Mouse (Mus musculus) liver, embryonic 11.5 days (tissue): ENCODE results near the gene Vgf. TPM values are rescaled to one million over a fixed set of nuclear protein-coding genes. Genes with fewer than 3 reads are reported as not detected.
A peak's percentile ranks its signal among the peaks of the same experiment; 100 is the strongest.

Experiments used
- ATAC-seq: fragments of 200-750 bp; cut with Nextera tagmentation; replicated peaks from 2 replicates; pipeline ENCODE4 v1.8.0; 2017; ENCODE audit warnings: moderate number of reproducible peaks, mild to moderate bottlenecking, moderate TSS enrichment, moderate library complexity; ENCODE audit not compliant: low FRiP score
- DNase-seq: peaks from one replicate; pipeline ENCODE4 v3.0.0-alpha.2; 2017; ENCODE audit warnings: low spot score
- H3K27ac ChIP-seq: fragments of 300-500 bp; sonication (generic); 2 replicates; pipeline ENCODE4 v1.5.1; 2014; ENCODE audit warnings: mild to moderate bottlenecking, low read depth, low read length, control low read depth
- H3K27me3 ChIP-seq: fragments of 300-500 bp; sonication (generic); replicated peaks from 2 replicates; pipeline ENCODE4 v1.6.1; 2014; ENCODE audit warnings: low read length, mixed read lengths; ENCODE audit not compliant: control insufficient read depth, insufficient read depth
- H3K36me3 ChIP-seq: fragments of 300-500 bp; sonication (generic); 2 replicates; pipeline ENCODE4 v1.6.1; 2014; ENCODE audit warnings: mild to moderate bottlenecking, low read length, moderate library complexity, mixed read lengths; ENCODE audit not compliant: control insufficient read depth, insufficient read depth
- H3K4me1 ChIP-seq: fragments of 300-500 bp; sonication (generic); replicated peaks from 2 replicates; pipeline ENCODE4 v1.6.1; 2014; ENCODE audit warnings: low read length, mixed read lengths; ENCODE audit not compliant: control insufficient read depth, insufficient read depth
- H3K4me2 ChIP-seq: fragments of 300-500 bp; sonication (generic); 2 replicates; pipeline ENCODE4 v1.6.1; 2014; ENCODE audit warnings: mild to moderate bottlenecking, control low read depth, moderate library complexity
- H3K4me3 ChIP-seq: fragments of 300-500 bp; sonication (generic); 2 replicates; pipeline ENCODE4 v1.5.1; 2014; ENCODE audit warnings: low read depth, low read length, control low read depth
- H3K9ac ChIP-seq: fragments of 300-500 bp; sonication (generic); 2 replicates; pipeline ENCODE4 v1.6.1; 2014; ENCODE audit warnings: low read depth, low read length, control low read depth
- H3K9me3 ChIP-seq: fragments of 300-500 bp; sonication (generic); 2 replicates; pipeline ENCODE4 v1.6.1; 2016; ENCODE audit warnings: low read length, inconsistent platforms, mixed read lengths; ENCODE audit not compliant: control insufficient read depth
- WGBS: fragments of 180-500 bp; shearing (Covaris S2); extraction: QIAGEN DNeasy Blood & Tissue Kit; methylation state at CpG from one replicate; pipeline ENCODE4 v1.1.7; 2014; 5-methylcytosine and 5-hydroxymethylcytosine counted together
- polyA plus RNA-seq: library from polyadenylated mRNA; unstranded; fragments of >200 nt; fragmentation: Nextera tagmentation; extraction: Ambion mirVana; gene quantifications from 2 replicates; pipeline ENCODE4 v1.2.1, GENCODE M21; 2014

Vgf gene
- 0.07 TPM in 1 of 2 replicates, not detected in the other for polyA plus RNA-seq

DNA sequence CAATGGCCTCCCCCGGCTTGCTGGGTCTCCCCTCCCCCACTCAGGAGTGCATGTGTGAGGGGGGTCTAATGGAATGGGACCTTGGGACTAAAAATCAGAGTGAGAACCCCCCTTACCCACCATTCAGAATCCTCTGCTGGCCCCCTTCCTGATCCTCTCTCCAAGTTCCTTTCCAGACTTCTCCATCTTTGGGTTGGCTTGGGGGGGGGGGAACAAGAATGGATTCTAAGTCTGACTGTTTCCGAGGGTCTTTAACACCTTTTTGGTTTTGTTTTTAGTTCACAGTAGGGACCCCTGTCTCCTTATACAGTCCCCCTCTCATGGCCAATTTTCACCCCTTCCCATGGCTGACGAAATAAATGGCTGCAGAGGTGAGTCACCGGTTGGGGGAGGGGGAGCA lies at the start of gene Vgf:
Gene Vgf (plus strand): TSS at position 301 of the 400 bp plus-strand sequence.
- Histone ChIP-seq H3K36me3 (no peaks in the 10 kb centered on the region), H3K4me2 (no peak within 1 kb of the TSS; the same call in 1 of the 2 replicates), H3K9ac (no peak within 1 kb of the TSS), H3K27me3 (peaks cover 67% of the 10 kb centered on the region), H3K9me3 (no peaks in the 10 kb centered on the region), H3K4me3 (no peak within 1 kb of the TSS), H3K27ac (no peak within 1 kb of the TSS), H3K4me1 (peaks cover 6% of the 10 kb centered on the region)
- ATAC-seq, result no peak
- no peak for DNase-seq
- 20% methylated on average over 4 of the region's 4 CpGs for WGBS

DNA sequence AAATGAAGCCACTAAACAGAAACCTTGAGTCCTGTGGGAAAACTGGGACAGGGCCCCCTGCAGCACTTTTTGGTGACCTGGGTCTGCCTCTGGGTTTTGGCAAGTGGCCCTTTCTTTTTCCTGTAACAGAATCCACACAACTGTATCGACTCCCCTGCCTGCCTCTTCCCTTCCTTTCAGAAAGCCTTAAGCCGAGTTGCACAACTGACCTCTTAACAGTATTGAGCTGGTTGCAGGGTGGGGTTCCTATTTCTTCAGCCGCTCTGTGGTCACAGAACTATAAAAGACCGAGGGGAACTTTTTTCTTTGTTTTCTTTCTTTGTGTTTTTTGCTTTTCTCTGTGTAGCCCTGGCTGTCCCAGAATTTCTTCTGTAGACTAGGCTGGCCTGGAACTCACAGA lies 48.4 kb upstream of the Vgf start:
- H3K9ac ChIP-seq, result no peak overlapping the region
- no peaks in the 10 kb centered on the region for H3K9me3 ChIP-seq
- no peaks in the 10 kb centered on the region; the same call in 1 of the 2 replicates for H3K27me3 ChIP-seq
- no peak overlapping the region for H3K4me2 ChIP-seq
- ATAC-seq, result no peak
- no peaks in the 10 kb centered on the region for H3K4me1 ChIP-seq
- no peak for DNase-seq
- H3K27ac ChIP-seq, result no peak overlapping the region
- peaks cover 3% of the 10 kb centered on the region; the same call in 1 of the 2 replicates for H3K36me3 ChIP-seq
- WGBS, result 54% methylated on average over 4 of the region's 4 CpGs
- no peak overlapping the region for H3K4me3 ChIP-seq

DNA sequence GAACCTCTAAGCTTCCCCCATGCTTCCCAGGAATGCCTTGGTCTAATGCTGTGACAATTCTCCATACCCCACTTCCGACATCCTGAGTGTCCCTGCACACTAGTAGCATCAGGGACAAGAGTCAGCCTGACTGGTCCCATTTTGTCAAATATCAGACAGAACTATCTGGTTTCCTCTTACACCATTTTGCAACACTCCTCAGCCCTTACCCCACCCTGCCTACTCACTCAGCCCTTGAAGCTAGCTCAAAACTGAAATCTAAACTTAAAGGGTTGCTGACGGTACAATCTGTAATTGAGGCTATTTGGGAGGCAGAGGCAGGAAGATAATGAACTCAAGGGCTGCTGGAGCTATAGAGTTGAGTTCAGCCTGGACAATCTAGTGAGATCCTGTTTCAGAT lies 46.4 kb upstream of the Vgf start:
- H3K4me2 ChIP-seq, result no peak overlapping the region
- H3K27ac ChIP-seq, result no peak overlapping the region
- DNase-seq (no peak), ATAC-seq (no peak)
- no peak overlapping the region for H3K9ac ChIP-seq
- H3K27me3 ChIP-seq, result no peaks in the 10 kb centered on the region; the same call in 1 of the 2 replicates
- H3K9me3 ChIP-seq, result no peaks in the 10 kb centered on the region
- H3K36me3 ChIP-seq, result peaks cover 3% of the 10 kb centered on the region; the same call in 1 of the 2 replicates
- H3K4me3 ChIP-seq, result no peak overlapping the region
- H3K4me1 ChIP-seq, result no peaks in the 10 kb centered on the region
- WGBS, result 79% methylated on average over 2 of the region's 2 CpGs

DNA sequence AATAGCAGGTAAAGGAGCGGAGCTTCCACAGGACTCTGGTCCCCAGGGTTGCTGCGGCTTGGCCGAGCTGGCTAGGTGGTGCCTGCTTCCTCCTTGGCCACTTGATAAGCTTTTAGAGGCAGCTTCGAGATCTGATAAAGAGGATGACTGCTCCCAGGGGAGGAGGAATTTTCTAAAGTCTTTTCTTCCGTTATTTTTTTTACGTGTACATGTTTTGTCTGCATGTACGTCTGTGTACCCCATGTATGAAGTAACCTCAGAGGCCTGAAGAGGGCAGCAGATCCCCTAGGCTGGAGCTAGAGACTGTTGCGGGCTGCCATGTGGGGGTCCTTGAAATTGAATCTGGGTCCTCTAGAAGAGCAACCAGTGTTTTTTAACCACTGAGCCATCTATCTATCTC lies 45.2 kb upstream of the Vgf start:
- DNase-seq, result no peak
- peaks cover 3% of the 10 kb centered on the region; the same call in 1 of the 2 replicates for H3K36me3 ChIP-seq
- H3K4me2 ChIP-seq, result no peak overlapping the region
- no peak overlapping the region for H3K27ac ChIP-seq
- no peak overlapping the region for H3K4me3 ChIP-seq
- peaks cover 2% of the 10 kb centered on the region; the same call in 1 of the 2 replicates for H3K4me1 ChIP-seq
- H3K9me3 ChIP-seq, result no peaks in the 10 kb centered on the region
- H3K27me3 ChIP-seq, result no peaks in the 10 kb centered on the region
- no peak for ATAC-seq
- no peak overlapping the region for H3K9ac ChIP-seq
- 80% methylated on average over 8 of the region's 8 CpGs for WGBS

DNA sequence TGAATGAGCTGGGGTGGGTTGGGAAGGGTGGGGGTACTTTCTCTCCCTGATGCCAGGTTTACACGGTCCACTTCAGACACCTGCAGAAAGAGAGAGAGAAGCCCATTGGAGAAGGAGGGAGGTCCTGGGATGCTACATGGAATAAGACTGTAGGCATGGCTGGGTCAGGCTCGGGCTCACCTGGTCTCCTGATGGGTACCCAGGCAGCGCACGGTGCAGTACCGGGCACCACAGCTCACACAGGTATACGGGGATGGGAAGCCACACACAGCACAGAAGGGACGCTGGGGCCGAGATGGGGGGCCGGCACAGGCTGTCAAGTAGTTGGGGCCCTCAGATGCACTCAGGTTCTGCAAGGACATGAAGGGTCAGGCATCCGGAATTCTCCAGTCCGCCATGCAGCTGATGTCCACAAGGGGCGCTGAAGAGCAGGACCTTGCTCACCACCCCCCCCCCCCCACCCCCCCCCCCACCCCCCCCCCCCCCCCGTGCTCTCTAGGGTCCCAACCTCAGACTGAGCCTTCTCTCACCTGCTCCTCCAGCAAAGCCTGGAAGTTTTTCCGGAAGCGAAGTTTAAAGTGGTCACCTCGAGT lies 43.8 kb upstream of the Vgf start:
- Histone ChIP-seq H3K4me2 (no peak overlapping the region), H3K27me3 (no peaks in the 10 kb centered on the region), H3K4me3 (no peak overlapping the region), H3K9ac (no peak overlapping the region), H3K27ac (no peak overlapping the region), H3K36me3 (peaks cover 3% of the 10 kb centered on the region; the same call in 1 of the 2 replicates), H3K4me1 (peaks cover 6% of the 10 kb centered on the region; the same call in 1 of the 2 replicates), H3K9me3 (no peaks in the 10 kb centered on the region)
- ATAC-seq, result no peak
- DNase-seq, result no peak
- WGBS, result 53% methylated on average over 15 of the region's 16 CpGs

DNA sequence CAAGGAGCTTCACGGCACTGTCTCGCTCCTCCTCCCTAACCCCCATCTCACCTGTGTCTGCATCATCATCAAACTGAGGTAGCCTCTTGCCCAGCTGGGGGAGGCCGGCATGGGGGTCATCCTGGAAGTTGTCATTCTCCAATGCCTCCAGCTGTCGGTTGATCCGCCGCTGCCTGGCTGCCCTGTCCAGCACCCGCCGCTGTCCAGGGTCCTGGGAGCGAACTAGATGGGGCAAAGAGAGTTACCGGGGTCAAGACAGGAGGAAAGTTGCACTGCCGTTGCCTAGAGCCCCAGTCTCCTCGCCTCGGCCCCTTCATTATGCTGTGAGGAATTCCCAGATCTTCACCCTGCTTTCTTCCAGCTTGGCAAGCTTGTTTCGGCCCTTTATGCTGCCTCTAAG lies 41.4 kb upstream of the Vgf start:
- Histone ChIP-seq H3K27ac (no peak overlapping the region), H3K9ac (no peak overlapping the region), H3K4me1 (peaks cover 6% of the 10 kb centered on the region; the same call in 1 of the 2 replicates), H3K9me3 (no peaks in the 10 kb centered on the region), H3K36me3 (peaks cover 6% of the 10 kb centered on the region; the same call in 1 of the 2 replicates), H3K4me3 (no peak overlapping the region), H3K27me3 (no peaks in the 10 kb centered on the region), H3K4me2 (no peak overlapping the region)
- no peak for DNase-seq
- ATAC-seq, result no peak
- WGBS, result 53% methylated on average over 14 of the region's 14 CpGs

DNA sequence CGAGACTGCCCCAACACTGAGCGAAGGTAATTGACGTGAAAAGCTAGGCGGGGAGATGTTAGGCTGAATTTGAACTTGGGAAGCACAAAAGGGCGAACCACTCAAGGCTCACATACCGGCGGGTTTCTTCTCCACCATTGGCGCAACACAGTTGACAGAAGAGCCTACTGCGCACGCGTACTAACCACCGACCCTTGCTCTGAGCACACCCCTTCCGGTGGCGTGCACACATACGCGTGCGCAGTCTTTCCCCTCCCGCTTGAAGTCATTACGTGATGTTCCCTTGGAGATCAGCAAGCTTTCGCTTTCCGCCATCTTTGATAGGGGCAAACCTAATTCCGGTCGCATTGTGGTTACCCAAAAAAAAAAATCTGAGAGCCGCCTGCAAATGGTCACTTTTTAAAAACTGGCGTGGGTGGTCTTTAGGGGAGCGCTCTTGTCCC lies 39.5 kb upstream of the Vgf start, which contains the start of gene Plod3:
Gene Plod3 (plus strand): TSS at position 325 of the 443 bp plus-strand sequence.
- peak; percentile 90 for DNase-seq

DNA sequence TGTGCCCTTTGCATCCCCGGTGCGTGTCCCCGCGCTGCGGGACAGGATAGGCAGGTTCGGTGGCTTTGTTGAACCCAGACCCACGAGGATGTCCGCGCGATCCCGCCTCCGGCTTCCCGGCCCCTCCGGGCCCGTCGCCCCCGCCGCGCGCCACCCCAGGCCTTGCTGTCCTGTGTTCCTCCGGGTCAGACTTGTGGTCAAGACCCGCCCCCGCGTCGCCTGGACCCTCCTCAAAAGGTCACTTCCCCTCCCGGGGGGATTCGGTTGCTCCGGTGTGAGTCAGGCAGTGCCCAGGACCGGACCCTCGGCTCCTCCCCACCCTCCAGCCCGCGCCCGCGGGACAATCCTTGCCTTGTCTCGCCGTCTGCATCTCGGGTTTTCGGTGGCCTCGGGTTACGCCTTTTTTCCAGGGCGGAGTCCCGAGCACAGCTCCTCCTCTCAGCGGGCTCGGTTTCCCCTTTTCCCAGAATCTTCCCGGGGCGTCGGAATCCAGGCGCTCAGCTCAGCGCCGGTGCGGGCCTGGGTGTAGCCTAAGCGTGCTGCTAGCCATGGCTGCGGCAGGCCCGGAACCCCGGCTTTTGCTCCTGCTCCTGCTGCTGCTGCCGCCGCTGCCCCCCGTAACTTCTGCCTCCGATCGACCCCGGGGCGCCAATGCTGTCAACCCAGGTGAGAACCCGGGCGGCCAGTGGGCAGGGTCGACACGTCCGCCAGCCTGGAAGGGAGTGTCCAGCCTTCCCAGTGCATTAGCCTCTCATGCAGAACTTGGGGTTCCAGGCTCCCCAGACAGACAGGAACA lies 38.9 kb upstream of the Vgf start:
- DNase-seq, result peak; percentile 81
- H3K36me3 ChIP-seq, result peaks cover 24% of the 10 kb centered on the region
- under 1% methylated on average over 67 of the region's 67 CpGs for WGBS

More for the DNA sequence above, 39.5 kb upstream of the Vgf start, which contains the start of gene Plod3:
- Histone ChIP-seq H3K36me3 (peaks cover 22% of the 10 kb centered on the region), H3K27me3 (no peaks in the 10 kb centered on the region), H3K4me3 (peak within 1 kb of the TSS; percentile 77), H3K4me2 (peak within 1 kb of the TSS; percentile 86), H3K9me3 (no peaks in the 10 kb centered on the region), H3K9ac (peak within 1 kb of the TSS; percentile 85), H3K27ac (peak within 1 kb of the TSS; percentile 85), H3K4me1 (peaks cover 6% of the 10 kb centered on the region; the same call in 1 of the 2 replicates)
- ATAC-seq, result peak; percentile 91
- 0% methylated on average over 26 of the region's 26 CpGs for WGBS

More for the DNA sequence above, 38.9 kb upstream of the Vgf start:
- H3K4me3 ChIP-seq, result peak overlapping the region; percentile 77
- no peaks in the 10 kb centered on the region for H3K27me3 ChIP-seq
- no peaks in the 10 kb centered on the region for H3K9me3 ChIP-seq
- H3K4me1 ChIP-seq, result peaks cover 6% of the 10 kb centered on the region; the same call in 1 of the 2 replicates
- H3K27ac ChIP-seq, result peak overlapping the region; percentile 85
- peak overlapping the region; percentile 85 for H3K9ac ChIP-seq
- peak; percentile 59 for ATAC-seq
- H3K4me2 ChIP-seq, result peak overlapping the region; percentile 86
